Mouse (Mus musculus): Measurements from ENCODE around the gene Plekhm2. TPM values are rescaled to one million over a fixed set of nuclear protein-coding genes. Genes with fewer than 3 reads are reported as not detected.

Plekhm2 gene
- polyA plus RNA-seq, 1 experiment from 2014 or later = 6.5 TPM

- Histone ChIP-seq H3K36me3 (ENCODE audit: control insufficient read depth, insufficient read depth, low read length) (0 out of 2 replicates have a peak, but pooled peaks cover 3% of the 10 kb centered on the region), H3K4me2 (ENCODE audit: low read depth, low read length) (no peak overlapping the region), H3K27ac (ENCODE audit: low read depth, low read length) (no peak overlapping the region), H3K9me3 (ENCODE audit: control insufficient read depth, low read length) (no peaks in the 10 kb centered on the region), H3K27me3 (ENCODE audit: control insufficient read depth, insufficient read depth, low read length) (no peaks in the 10 kb centered on the region), H3K9ac (replicated peaks; ENCODE audit: low read depth, low read length) (no peak overlapping the region), H3K4me1 (ENCODE audit: control insufficient read depth, insufficient read depth, low read length) (no peaks in the 10 kb centered on the region), H3K4me3 (ENCODE audit: low read depth, low read length) (no peak overlapping the region)
- WGBS = 81% methylated on average over 13 of the region's 13 CpGs
- ATAC-seq (ENCODE audit: low read depth) = no peak
These were observed 83.6 kb downstream of the Plekhm2 start for GRCm38 (mm10) chr4:141581051-141581450.

GRCm38 (mm10) chr4:141578833-141579232, 85.9 kb downstream of the Plekhm2 start:
- WGBS = 86% methylated on average over 3 of the region's 3 CpGs
- Histone ChIP-seq H3K9ac (replicated peaks; ENCODE audit: low read depth, low read length) (no peak overlapping the region), H3K4me2 (ENCODE audit: low read depth, low read length) (no peak overlapping the region), H3K27me3 (ENCODE audit: control insufficient read depth, insufficient read depth, low read length) (no peaks in the 10 kb centered on the region), H3K4me3 (ENCODE audit: low read depth, low read length) (no peak overlapping the region), H3K36me3 (ENCODE audit: control insufficient read depth, insufficient read depth, low read length) (0 out of 2 replicates have a peak, but pooled peaks cover 3% of the 10 kb centered on the region), H3K27ac (ENCODE audit: low read depth, low read length) (no peak overlapping the region), H3K9me3 (ENCODE audit: control insufficient read depth, low read length) (no peaks in the 10 kb centered on the region), H3K4me1 (ENCODE audit: control insufficient read depth, insufficient read depth, low read length) (no peaks in the 10 kb centered on the region)
- ATAC-seq (ENCODE audit: low read depth) = no peak

GRCm38 (mm10) chr4:141576877-141577276, 87.8 kb downstream of the Plekhm2 start:
- WGBS = 96% methylated on average over 7 of the region's 7 CpGs
- Histone ChIP-seq H3K36me3 (ENCODE audit: control insufficient read depth, insufficient read depth, low read length) (0 out of 2 replicates have a peak, but pooled peaks cover 3% of the 10 kb centered on the region), H3K4me2 (ENCODE audit: low read depth, low read length) (no peak overlapping the region), H3K27me3 (ENCODE audit: control insufficient read depth, insufficient read depth, low read length) (no peaks in the 10 kb centered on the region), H3K9ac (replicated peaks; ENCODE audit: low read depth, low read length) (no peak overlapping the region), H3K4me3 (ENCODE audit: low read depth, low read length) (no peak overlapping the region), H3K9me3 (ENCODE audit: control insufficient read depth, low read length) (no peaks in the 10 kb centered on the region), H3K4me1 (ENCODE audit: control insufficient read depth, insufficient read depth, low read length) (no peaks in the 10 kb centered on the region), H3K27ac (ENCODE audit: low read depth, low read length) (no peak overlapping the region)
- no peak for ATAC-seq (ENCODE audit: low read depth)

- H3K27me3 ChIP-seq (ENCODE audit: control insufficient read depth, insufficient read depth, low read length) = no peaks in the 10 kb centered on the region
- ATAC-seq (ENCODE audit: low read depth) = no peak
These were observed 88.3 kb downstream of the Plekhm2 start for GRCm38 (mm10) chr4:141576404-141576803.

More at GRCm38 (mm10) chr4:141576404-141576803, 88.3 kb downstream of the Plekhm2 start:
- H3K9me3 ChIP-seq (ENCODE audit: control insufficient read depth, low read length) = no peaks in the 10 kb centered on the region
- 87% methylated on average over 11 of the region's 11 CpGs for WGBS
- H3K27ac ChIP-seq (ENCODE audit: low read depth, low read length) = no peak overlapping the region
- no peaks in the 10 kb centered on the region for H3K4me1 ChIP-seq (ENCODE audit: control insufficient read depth, insufficient read depth, low read length)
- 0 out of 2 replicates have a peak, but pooled peaks cover 3% of the 10 kb centered on the region for H3K36me3 ChIP-seq (ENCODE audit: control insufficient read depth, insufficient read depth, low read length)
- H3K9ac ChIP-seq (replicated peaks; ENCODE audit: low read depth, low read length) = no peak overlapping the region
- H3K4me2 ChIP-seq (ENCODE audit: low read depth, low read length) = no peak overlapping the region
- no peak overlapping the region for H3K4me3 ChIP-seq (ENCODE audit: low read depth, low read length)

Other genes starting within 250 kb of the Plekhm2 start
- gene Clcnkb, start 248.9 kb downstream of the Plekhm2 start, polyA plus RNA-seq (2014; fragmentation: Nextera tagmentation; extraction: Ambion mirVana) = not detected in 2 replicates
- gene Hspb7, start 244.1 kb downstream of the Plekhm2 start, polyA plus RNA-seq (2014; fragmentation: Nextera tagmentation; extraction: Ambion mirVana) = 0.12 TPM in 1 of 2 replicates, not detected in the other
- 0.39 TPM in 1 of 2 replicates, not detected in the other for gene Srarp, start 228.8 kb downstream of the Plekhm2 start, polyA plus RNA-seq (2014; fragmentation: Nextera tagmentation; extraction: Ambion mirVana)
- gene Zbtb17, start 220.2 kb downstream of the Plekhm2 start, polyA plus RNA-seq (2014; fragmentation: Nextera tagmentation; extraction: Ambion mirVana) = 32.2 and 36.6 TPM in 2 replicates
- 21.7 and 23.9 TPM in 2 replicates for gene Spen, start 126.3 kb downstream of the Plekhm2 start, polyA plus RNA-seq (2014; fragmentation: Nextera tagmentation; extraction: Ambion mirVana)
- gene Fblim1, start 58.8 kb downstream of the Plekhm2 start, polyA plus RNA-seq (2014; fragmentation: Nextera tagmentation; extraction: Ambion mirVana) = 29.1 and 32.9 TPM in 2 replicates
- gene Tmem82, start 46.3 kb downstream of the Plekhm2 start, polyA plus RNA-seq (2014; fragmentation: Nextera tagmentation; extraction: Ambion mirVana) = 0.12 and 0.26 TPM in 2 replicates
- not detected in 2 replicates for gene Slc25a34, start 41.1 kb downstream of the Plekhm2 start, polyA plus RNA-seq (2014; fragmentation: Nextera tagmentation; extraction: Ambion mirVana)
- gene Rsc1a1, start 20.7 kb upstream of the Plekhm2 start, polyA plus RNA-seq (2014; fragmentation: Nextera tagmentation; extraction: Ambion mirVana) = 0.82 and 0.83 TPM in 2 replicates
- 11.5 and 15.2 TPM in 2 replicates for gene Ddi2, start 58.5 kb upstream of the Plekhm2 start, polyA plus RNA-seq (2014; fragmentation: Nextera tagmentation; extraction: Ambion mirVana)
- not detected in 2 replicates for gene Agmat, start 81.8 kb upstream of the Plekhm2 start, polyA plus RNA-seq (2014; fragmentation: Nextera tagmentation; extraction: Ambion mirVana)
- 5.8 and 6.4 TPM in 2 replicates for gene Dnajc16, start 126.0 kb upstream of the Plekhm2 start, polyA plus RNA-seq (2014; fragmentation: Nextera tagmentation; extraction: Ambion mirVana)
- 17.3 and 18.2 TPM in 2 replicates for gene Casp9, start 128.7 kb upstream of the Plekhm2 start, polyA plus RNA-seq (2014; fragmentation: Nextera tagmentation; extraction: Ambion mirVana)
- gene Cela2a, start 161.3 kb upstream of the Plekhm2 start, polyA plus RNA-seq (2014; fragmentation: Nextera tagmentation; extraction: Ambion mirVana) = not detected in 2 replicates
- gene Ctrc, start 181.5 kb upstream of the Plekhm2 start, polyA plus RNA-seq (2014; fragmentation: Nextera tagmentation; extraction: Ambion mirVana) = not detected in 2 replicates
- gene Efhd2, start 210.0 kb upstream of the Plekhm2 start, polyA plus RNA-seq (2014; fragmentation: Nextera tagmentation; extraction: Ambion mirVana) = 33.2 and 36.3 TPM in 2 replicates

Measured in neural tube, embryonic 14.5 days (tissue).